Mouse (Mus musculus): ENCODE measurements around the gene Manba.

GRCm38 (mm10) chr3:135486351-135486750, 940 bp downstream of the Manba start:
- TF ChIP-seq CTCF (IDR thresholded peaks at IDR 0.05; ENCODE audit: low read depth, low read length) (no peak), TAL1 (conservative IDR thresholded peaks at IDR 0.05; ENCODE audit: low read depth, low read length) (no peak), GATA1 (IDR thresholded peaks at IDR 0.05; ENCODE audit: borderline replicate concordance, low read length) (no peak)
